Mouse (Mus musculus) embryo, embryonic 9.5 days (tissue): ENCODE data around the gene Col12a1.

Experiments used
- DNase-seq: peaks from one replicate; pipeline ENCODE4 v3.0.0-alpha.2; 2017; ENCODE audit errors: extremely low spot score

Gene Col12a1

DNA sequence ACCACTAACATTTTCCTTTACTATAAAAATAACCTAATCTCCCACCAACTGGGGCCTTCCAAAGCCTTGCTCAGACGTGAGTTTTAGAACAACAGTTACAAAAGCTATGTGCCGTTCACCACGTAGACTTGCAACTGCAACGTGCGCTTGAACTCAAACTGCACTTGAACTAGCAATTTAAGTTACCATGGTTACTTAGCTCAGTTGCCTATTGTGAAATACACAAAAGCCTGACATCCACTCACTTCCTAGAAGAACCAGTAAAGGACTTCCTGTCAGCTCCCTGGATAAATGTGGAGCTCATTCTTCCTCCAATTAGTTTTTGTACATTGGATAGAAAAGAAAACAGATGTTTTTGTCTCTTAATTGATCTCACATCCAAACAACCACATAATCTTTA lies 112.9 kb downstream of the Col12a1 start:
- no peak for DNase-seq

GRCm38 (mm10) chr9:79604546-79604945 lies 114.1 kb downstream of the Col12a1 start:
- no peak for DNase-seq

DNA sequence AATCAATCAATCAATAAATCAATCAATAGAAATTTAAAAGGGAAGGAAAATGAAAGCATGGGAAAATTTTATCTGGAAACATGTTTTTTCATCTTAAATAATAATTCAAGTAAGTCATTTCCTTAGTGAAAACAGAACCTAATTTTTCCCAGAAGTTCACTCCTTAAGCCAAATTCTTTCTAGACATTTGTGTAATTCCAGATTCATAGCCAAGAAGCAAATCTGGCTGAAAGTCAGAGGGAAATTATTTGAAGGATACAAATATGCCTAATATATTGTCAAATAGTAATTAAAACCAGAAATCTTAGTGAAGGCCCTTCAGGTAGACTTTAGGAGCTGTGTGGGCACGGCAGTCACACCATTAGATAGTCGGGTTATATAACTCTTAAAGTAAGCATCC lies 115.2 kb downstream of the Col12a1 start:
- no peak for DNase-seq

- DNase-seq = no peak
Measured at GRCm38 (mm10) chr9:79600237-79600570, 118.4 kb downstream of the Col12a1 start.

- DNase-seq = no peak
Measured at GRCm38 (mm10) chr9:79599395-79600236, 119.0 kb downstream of the Col12a1 start.

- DNase-seq = no peak
Measured at GRCm38 (mm10) chr9:79598578-79598977, 120.1 kb downstream of the Col12a1 start.

- DNase-seq = no peak
Measured at GRCm38 (mm10) chr9:79586415-79587195, 132.0 kb downstream of the Col12a1 start.

DNA sequence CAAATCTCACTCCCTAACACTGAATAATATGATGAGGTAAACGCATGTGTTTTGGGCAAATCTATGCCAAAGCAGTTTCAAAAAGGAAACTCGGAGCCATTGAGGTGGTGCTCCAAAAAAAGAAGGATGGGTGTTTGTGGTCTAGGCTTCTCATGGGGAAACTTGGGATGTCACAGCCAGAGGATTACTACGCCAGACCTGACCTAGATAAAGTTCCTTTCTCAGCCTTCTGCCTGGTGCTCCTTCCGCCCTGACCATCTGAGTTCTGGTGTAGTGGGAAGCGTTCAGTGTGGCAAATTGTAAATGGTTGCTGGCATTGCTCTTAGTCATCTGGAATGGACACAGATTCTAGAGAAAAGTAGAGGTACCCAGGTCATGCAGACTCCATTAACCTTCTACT lies 151.8 kb downstream of the Col12a1 start:
- no peak for DNase-seq

- DNase-seq = no peak
Measured at GRCm38 (mm10) chr9:79553297-79553696, 165.3 kb downstream of the Col12a1 start.
